Mouse (Mus musculus) forebrain, postnatal 0 days (tissue): ENCODE measurements at regions not wholly inside any gene's neighbourhood (a gene's known extent, or its start where the extent isn't known, plus 50 kb on each side); places are given as distances from the start of the nearest gene placed in this dataset.

Experiments
- ATAC-seq: fragments of 200-750 bp; cut with Nextera tagmentation; 2 replicates; pipeline ENCODE4 v1.8.0; 2017; ENCODE audit warnings: mild to moderate bottlenecking, moderate library complexity
- DNase-seq: peaks from one replicate; pipeline ENCODE4 v3.0.0-alpha.2; 2015
- H3K27ac ChIP-seq: fragments of 300-500 bp; sonication (generic); 2 replicates; pipeline ENCODE4 v1.5.1; 2014; ENCODE audit warnings: low read depth, mild to moderate bottlenecking, antibody characterized with exemption, low read length, moderate library complexity, mixed read lengths
- H3K27me3 ChIP-seq: fragments of 300-500 bp; sonication (generic); 2 replicates; pipeline ENCODE4 v1.6.1; 2014; ENCODE audit warnings: mild to moderate bottlenecking, low read length, mixed read lengths; ENCODE audit not compliant: insufficient read depth
- H3K36me3 ChIP-seq: fragments of 300-500 bp; sonication (generic); 2 replicates; pipeline ENCODE4 v1.6.1; 2014; ENCODE audit warnings: mild to moderate bottlenecking, moderate library complexity; ENCODE audit not compliant: insufficient read depth
- H3K4me1 ChIP-seq: fragments of 300-500 bp; sonication (generic); 2 replicates; pipeline ENCODE4 v1.6.1; 2014; ENCODE audit warnings: antibody characterized with exemption; ENCODE audit not compliant: insufficient read depth
- H3K4me2 ChIP-seq: fragments of 300-500 bp; sonication (generic); 2 replicates; pipeline ENCODE4 v1.6.1; 2014; ENCODE audit warnings: low read depth, mild to moderate bottlenecking, moderate library complexity
- H3K4me3 ChIP-seq: fragments of 300-500 bp; sonication (generic); 2 replicates; pipeline ENCODE4 v1.5.1; 2014; ENCODE audit warnings: low read depth, low read length, mixed read lengths
- H3K9ac ChIP-seq: fragments of 300-500 bp; sonication (generic); 2 replicates; pipeline ENCODE4 v1.6.1; 2014; ENCODE audit warnings: mild to moderate bottlenecking
- H3K9me3 ChIP-seq: fragments of 300-500 bp; sonication (generic); 2 replicates; pipeline ENCODE4 v1.6.1; 2016; ENCODE audit warnings: low read length
- CTCF ChIP-seq: sonication (generic); IDR thresholded peaks from 2 replicates; pipeline ENCODE4 v1.5.1; 2016; ENCODE audit warnings: antibody characterized with exemption, control low read depth, low read depth
- WGBS: fragments of 180-500 bp; shearing (Covaris S2); extraction: QIAGEN DNeasy Blood & Tissue Kit; methylation state at CpG from one replicate; pipeline ENCODE4 v1.1.7; 2014; 5-methylcytosine and 5-hydroxymethylcytosine counted together

GRCm38 (mm10) chr10:122578209-122579001, 100.2 kb upstream of the Ppm1h start:
- Histone ChIP-seq H3K27ac (no peak overlapping the region), H3K4me2 (no peak overlapping the region), H3K27me3 (no peaks in the 10 kb centered on the region), H3K36me3 (no peaks in the 10 kb centered on the region), H3K4me3 (no peak overlapping the region), H3K4me1 (no peaks in the 10 kb centered on the region), H3K9me3 (no peaks in the 10 kb centered on the region), H3K9ac (no peak overlapping the region)
- no peak for ATAC-seq
- no peak for DNase-seq
- TF ChIP-seq CTCF, result no peak; the same call in 1 of the 2 replicates
- 67% methylated on average over 24 of the region's 24 CpGs for WGBS

- Histone ChIP-seq H3K9ac (no peak overlapping the region), H3K27ac (no peak overlapping the region), H3K4me2 (no peak overlapping the region), H3K36me3 (no peaks in the 10 kb centered on the region), H3K4me1 (no peaks in the 10 kb centered on the region), H3K27me3 (no peaks in the 10 kb centered on the region), H3K4me3 (no peak overlapping the region), H3K9me3 (no peaks in the 10 kb centered on the region)
- WGBS, result 91% methylated on average over 7 of the region's 7 CpGs
- 0 out of 2 replicates have a peak, but pooled peaks have one; percentile 8 for TF ChIP-seq CTCF
- no peak for ATAC-seq
- DNase-seq, result no peak
These were observed 97.5 kb upstream of the Ppm1h start for GRCm38 (mm10) chr10:122581096-122581495.

- no peak overlapping the region for H3K4me3 ChIP-seq
- no peaks in the 10 kb centered on the region for H3K9me3 ChIP-seq
- ATAC-seq (no peak; the same call in 1 of the 2 replicates), DNase-seq (no peak)
- 56% methylated on average over 3 of the region's 3 CpGs for WGBS
- H3K4me1 ChIP-seq, result no peaks in the 10 kb centered on the region
- no peak overlapping the region for H3K4me2 ChIP-seq
- no peaks in the 10 kb centered on the region for H3K27me3 ChIP-seq
- no peaks in the 10 kb centered on the region for H3K36me3 ChIP-seq
- no peak overlapping the region for H3K9ac ChIP-seq
- no peak for TF ChIP-seq CTCF
- H3K27ac ChIP-seq, result no peak overlapping the region
These were observed 91.0 kb upstream of the Ppm1h start for GRCm38 (mm10) chr10:122587541-122587940.

GRCm38 (mm10) chr10:122599511-122599910, 79.1 kb upstream of the Ppm1h start:
- no peak for TF ChIP-seq CTCF
- Histone ChIP-seq H3K27ac (no peak overlapping the region), H3K4me2 (no peak overlapping the region), H3K9ac (no peak overlapping the region), H3K36me3 (no peaks in the 10 kb centered on the region), H3K9me3 (no peaks in the 10 kb centered on the region), H3K4me3 (no peak overlapping the region), H3K27me3 (no peaks in the 10 kb centered on the region), H3K4me1 (no peaks in the 10 kb centered on the region)
- 94% methylated on average over 2 of the region's 2 CpGs for WGBS
- no peak for ATAC-seq
- DNase-seq, result no peak

- H3K4me2 ChIP-seq, result no peak overlapping the region
- no peaks in the 10 kb centered on the region for H3K36me3 ChIP-seq
- H3K27me3 ChIP-seq, result no peaks in the 10 kb centered on the region
- no peak overlapping the region for H3K27ac ChIP-seq
- TF ChIP-seq CTCF, result no peak
- ATAC-seq (peak; percentile 95), DNase-seq (peak; percentile 50)
- no peak overlapping the region for H3K4me3 ChIP-seq
- no peak overlapping the region for H3K9ac ChIP-seq
- H3K9me3 ChIP-seq, result no peaks in the 10 kb centered on the region
- 18% methylated on average over 6 of the region's 6 CpGs for WGBS
- H3K4me1 ChIP-seq, result no peaks in the 10 kb centered on the region
These were observed 76.2 kb upstream of the Ppm1h start for GRCm38 (mm10) chr10:122602394-122602793.

GRCm38 (mm10) chr10:122603960-122604359, 74.6 kb upstream of the Ppm1h start:
- WGBS, result 58% methylated on average over 1 of the region's 1 CpGs
- Histone ChIP-seq H3K4me2 (no peak overlapping the region), H3K27me3 (no peaks in the 10 kb centered on the region), H3K9me3 (no peaks in the 10 kb centered on the region), H3K36me3 (no peaks in the 10 kb centered on the region), H3K4me3 (no peak overlapping the region), H3K27ac (no peak overlapping the region), H3K4me1 (no peaks in the 10 kb centered on the region), H3K9ac (no peak overlapping the region)
- ATAC-seq (no peak), DNase-seq (no peak)
- TF ChIP-seq CTCF, result no peak

- no peak overlapping the region for H3K4me2 ChIP-seq
- no peak overlapping the region for H3K4me3 ChIP-seq
- no peak overlapping the region for H3K27ac ChIP-seq
- H3K9ac ChIP-seq, result no peak overlapping the region
- 58% methylated on average over 2 of the region's 2 CpGs for WGBS
- H3K27me3 ChIP-seq, result no peaks in the 10 kb centered on the region
- no peak for TF ChIP-seq CTCF
- H3K4me1 ChIP-seq, result no peaks in the 10 kb centered on the region
- ATAC-seq (no peak), DNase-seq (no peak)
- H3K9me3 ChIP-seq, result no peaks in the 10 kb centered on the region
- H3K36me3 ChIP-seq, result no peaks in the 10 kb centered on the region
These were observed 65.3 kb upstream of the Ppm1h start for GRCm38 (mm10) chr10:122613281-122613680.
